Mouse (Mus musculus) cerebellum, adult 11 months (tissue): Measurements from ENCODE around the gene Rpl4.
"Not testable (repeated sequence)": the region's sequence is repeated elsewhere in the genome, so short reads cannot be mapped to it uniquely, and the experiment has no call there.

Experiments
- DNase-seq: peaks from one replicate; pipeline ENCODE4 v3.0.0; 2022

The Rpl4 gene

GRCm38 (mm10) chr9:64198068-64198762 is 25.0 kb downstream of the Rpl4 start:
- DNase-seq, result no peak

- not testable (repeated sequence) for DNase-seq
Measured at GRCm38 (mm10) chr9:64198763-64199418, 25.7 kb downstream of the Rpl4 start.

- DNase-seq, result no peak
Measured at GRCm38 (mm10) chr9:64199897-64200296, 26.7 kb downstream of the Rpl4 start.

- no peak for DNase-seq
Measured at GRCm38 (mm10) chr9:64202331-64202730, 29.2 kb downstream of the Rpl4 start.

GRCm38 (mm10) chr9:64202866-64203265 is 29.7 kb downstream of the Rpl4 start:
- DNase-seq, result no peak

- DNase-seq, result no peak
Measured at GRCm38 (mm10) chr9:64207509-64208084, 34.4 kb downstream of the Rpl4 start.

- no peak for DNase-seq
Measured at GRCm38 (mm10) chr9:64214452-64214851, 41.3 kb downstream of the Rpl4 start.

- DNase-seq, result no peak
Measured at GRCm38 (mm10) chr9:64216090-64216489, 42.9 kb downstream of the Rpl4 start.

- no peak for DNase-seq
Measured at GRCm38 (mm10) chr9:64216641-64217040, 43.5 kb downstream of the Rpl4 start.

GRCm38 (mm10) chr9:64217887-64218286 is 44.7 kb downstream of the Rpl4 start:
- no peak for DNase-seq

- DNase-seq, result no peak
Measured at GRCm38 (mm10) chr9:64219305-64219704, 46.1 kb downstream of the Rpl4 start.

- no peak for DNase-seq
Measured at GRCm38 (mm10) chr9:64219772-64220420, 46.7 kb downstream of the Rpl4 start.

GRCm38 (mm10) chr9:64220603-64221002 is 47.4 kb downstream of the Rpl4 start:
- DNase-seq, result no peak

- no peak for DNase-seq
Measured at GRCm38 (mm10) chr9:64221480-64221879, 48.3 kb downstream of the Rpl4 start.

GRCm38 (mm10) chr9:64222098-64222497 is 48.9 kb downstream of the Rpl4 start:
- DNase-seq, result no peak

GRCm38 (mm10) chr9:64225805-64226204 is 52.6 kb downstream of the Rpl4 start:
- DNase-seq, result no peak

- no peak for DNase-seq
Measured at GRCm38 (mm10) chr9:64227736-64228135, 54.6 kb downstream of the Rpl4 start.
